Mouse (Mus musculus) kidney, embryonic 14.5 days (tissue): ENCODE measurements around the gene Atl2. TPM values are rescaled to one million over a fixed set of nuclear protein-coding genes. Genes with fewer than 3 reads are reported as not detected.

Source experiments
- ATAC-seq: fragments of 200-750 bp; cut with Nextera tagmentation; 2 replicates; pipeline ENCODE4 v1.8.0; 2017; ENCODE audit warnings: moderate number of reproducible peaks, mild to moderate bottlenecking, moderate TSS enrichment, moderate library complexity; ENCODE audit not compliant: low FRiP score, low TSS enrichment
- H3K27ac ChIP-seq: fragments of 300-500 bp; sonication (generic); 2 replicates; pipeline ENCODE4 v1.5.1; 2014; ENCODE audit warnings: low read depth, mild to moderate bottlenecking, low read length, moderate library complexity, mixed read lengths
- H3K27me3 ChIP-seq: fragments of 300-500 bp; sonication (generic); 2 replicates; pipeline ENCODE4 v1.6.1; 2014; ENCODE audit warnings: mild to moderate bottlenecking, low read length; ENCODE audit not compliant: control insufficient read depth, insufficient read depth
- H3K36me3 ChIP-seq: fragments of 300-500 bp; sonication (generic); 2 replicates; pipeline ENCODE4 v1.6.1; 2014; ENCODE audit warnings: low read length, mixed read lengths; ENCODE audit not compliant: control insufficient read depth, insufficient read depth
- H3K4me1 ChIP-seq: fragments of 300-500 bp; sonication (generic); 2 replicates; pipeline ENCODE4 v1.6.1; 2014; ENCODE audit warnings: low read length, mixed read lengths; ENCODE audit not compliant: control insufficient read depth, insufficient read depth
- H3K4me2 ChIP-seq: fragments of 300-500 bp; sonication (generic); replicated peaks from 2 replicates; pipeline ENCODE4 v1.6.1; 2014; ENCODE audit warnings: low read depth, mild to moderate bottlenecking, low read length
- H3K4me3 ChIP-seq: fragments of 300-500 bp; sonication (generic); 2 replicates; pipeline ENCODE4 v1.5.1; 2014; ENCODE audit warnings: mild to moderate bottlenecking, low read length
- H3K9ac ChIP-seq: fragments of 300-500 bp; sonication (generic); 2 replicates; pipeline ENCODE4 v1.6.1; 2014; ENCODE audit warnings: low read depth, mild to moderate bottlenecking, low read length, moderate library complexity
- H3K9me3 ChIP-seq: fragments of 300-500 bp; sonication (generic); 2 replicates; pipeline ENCODE4 v1.6.1; 2016; ENCODE audit warnings: low read length; ENCODE audit not compliant: control insufficient read depth
- WGBS: fragments of 180-500 bp; shearing (Covaris S2); extraction: QIAGEN DNeasy Blood & Tissue Kit; methylation state at CpG from one replicate; pipeline ENCODE4 v1.1.7; 2014; 5-methylcytosine and 5-hydroxymethylcytosine counted together
- polyA plus RNA-seq: library from polyadenylated mRNA; unstranded; fragments of >200 nt; fragmentation: Nextera tagmentation; extraction: Ambion mirVana; gene quantifications from 2 replicates; pipeline ENCODE4 v1.2.1, GENCODE M21; 2014

Gene Atl2
- polyA plus RNA-seq, 1 experiment from 2014 or later = 41.8 TPM

DNA sequence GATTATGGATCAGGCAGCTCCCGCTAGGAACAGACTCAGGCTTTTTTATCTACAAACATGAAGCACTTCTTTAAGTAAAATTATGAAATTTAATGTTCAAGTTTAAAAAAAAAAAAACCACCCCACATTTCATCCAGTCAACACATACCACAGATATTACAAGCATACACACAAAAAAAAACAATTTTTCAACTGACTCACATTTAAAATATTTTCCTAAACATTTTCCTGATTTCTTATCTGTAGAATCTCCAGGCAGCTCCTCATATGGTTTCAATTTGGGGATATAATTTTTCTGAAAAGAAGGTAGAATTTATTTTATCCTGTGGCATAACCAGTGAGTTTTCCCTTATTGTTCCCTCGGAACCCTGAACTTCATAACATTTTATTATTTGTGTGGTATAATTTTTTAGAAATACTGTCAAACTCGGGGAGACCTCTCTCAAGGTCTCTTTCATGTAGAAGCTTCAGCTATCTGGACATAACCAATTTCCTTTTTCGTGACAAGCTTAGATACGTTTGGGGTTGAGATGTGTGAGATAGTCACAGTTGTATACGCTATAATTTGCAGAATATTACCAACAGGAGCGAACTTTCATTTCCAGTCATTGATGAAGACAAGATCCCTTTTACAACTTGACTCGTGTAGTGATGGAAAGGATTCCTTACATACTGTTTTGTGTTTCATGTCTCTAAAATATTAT lies 11.0 kb upstream of the Atl2 start:
- Histone ChIP-seq H3K27me3 (no peaks in the 10 kb centered on the region), H3K9ac (no peak overlapping the region), H3K4me1 (no peaks in the 10 kb centered on the region), H3K9me3 (no peaks in the 10 kb centered on the region), H3K27ac (no peak overlapping the region), H3K4me2 (no peak overlapping the region), H3K36me3 (no peaks in the 10 kb centered on the region), H3K4me3 (no peak overlapping the region)
- ATAC-seq = no peak
- 89% methylated on average over 8 of the region's 8 CpGs for WGBS

- Histone ChIP-seq H3K4me3 (no peak overlapping the region), H3K27me3 (no peaks in the 10 kb centered on the region), H3K9me3 (no peaks in the 10 kb centered on the region), H3K27ac (no peak overlapping the region), H3K4me2 (no peak overlapping the region), H3K36me3 (no peaks in the 10 kb centered on the region), H3K4me1 (no peaks in the 10 kb centered on the region), H3K9ac (no peak overlapping the region)
- ATAC-seq = no peak
- 86% methylated on average over 4 of the region's 4 CpGs for WGBS
Measured at GRCm38 (mm10) chr17:79904593-79904992, 8.7 kb upstream of the Atl2 start.

GRCm38 (mm10) chr17:79901207-79901606 lies 5.3 kb upstream of the Atl2 start:
- ATAC-seq = no peak
- 27% methylated on average over 6 of the region's 6 CpGs for WGBS
- no peaks in the 10 kb centered on the region for H3K4me1 ChIP-seq
- no peaks in the 10 kb centered on the region for H3K9me3 ChIP-seq
- no peak overlapping the region for H3K4me2 ChIP-seq
- H3K4me3 ChIP-seq = no peak overlapping the region
- no peak overlapping the region; the same call in 1 of the 2 replicates for H3K9ac ChIP-seq
- no peaks in the 10 kb centered on the region for H3K36me3 ChIP-seq
- peaks cover 4% of the 10 kb centered on the region; the same call in 1 of the 2 replicates for H3K27me3 ChIP-seq
- H3K27ac ChIP-seq = no peak overlapping the region

DNA sequence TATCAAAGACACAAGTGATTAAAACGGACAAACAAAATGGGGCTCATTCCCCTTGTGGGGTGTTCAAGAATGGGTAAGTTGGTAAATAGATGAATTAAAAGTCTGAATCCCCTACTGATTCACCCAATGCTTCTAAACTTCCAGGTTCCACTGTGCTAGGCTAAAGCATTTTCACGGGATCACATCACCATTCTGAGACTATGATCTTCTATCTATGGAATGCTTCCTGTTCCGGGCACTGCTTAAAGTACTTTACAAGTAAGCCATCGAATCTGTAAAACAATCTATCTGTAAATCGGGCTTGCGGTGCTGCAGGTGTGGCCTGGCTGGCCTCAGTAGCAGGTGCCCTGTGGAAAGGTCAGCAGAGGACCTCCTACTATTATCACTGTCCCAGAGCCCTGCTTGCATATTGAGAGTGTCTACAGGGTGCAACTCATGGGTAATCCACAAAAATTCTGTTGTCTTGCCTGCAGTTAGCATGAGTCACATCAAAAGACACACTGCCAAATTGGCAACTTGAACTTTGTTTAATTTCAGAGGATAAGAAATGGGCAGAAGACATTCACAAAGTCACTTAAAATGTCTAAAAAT lies 2.3 kb upstream of the Atl2 start:
- ATAC-seq = no peak
- H3K27ac ChIP-seq = no peak overlapping the region
- peaks cover 4% of the 10 kb centered on the region; the same call in 1 of the 2 replicates for H3K27me3 ChIP-seq
- 75% methylated on average over 6 of the region's 6 CpGs for whole genome bisulfite sequencing
- no peaks in the 10 kb centered on the region for H3K9me3 ChIP-seq
- no peaks in the 10 kb centered on the region for H3K36me3 ChIP-seq
- H3K4me2 ChIP-seq = no peak overlapping the region
- peaks cover 12% of the 10 kb centered on the region for H3K4me1 ChIP-seq
- H3K9ac ChIP-seq = no peak overlapping the region
- H3K4me3 ChIP-seq = no peak overlapping the region

GRCm38 (mm10) chr17:79897666-79898065 lies 1.7 kb upstream of the Atl2 start:
- Histone ChIP-seq H3K9ac (no peak overlapping the region), H3K27ac (no peak overlapping the region), H3K27me3 (peaks cover 4% of the 10 kb centered on the region; the same call in 1 of the 2 replicates), H3K9me3 (no peaks in the 10 kb centered on the region), H3K4me2 (no peak overlapping the region), H3K36me3 (no peaks in the 10 kb centered on the region), H3K4me1 (peaks cover 15% of the 10 kb centered on the region), H3K4me3 (no peak overlapping the region)
- 79% methylated on average over 3 of the region's 3 CpGs for WGBS
- no peak for ATAC-seq

DNA sequence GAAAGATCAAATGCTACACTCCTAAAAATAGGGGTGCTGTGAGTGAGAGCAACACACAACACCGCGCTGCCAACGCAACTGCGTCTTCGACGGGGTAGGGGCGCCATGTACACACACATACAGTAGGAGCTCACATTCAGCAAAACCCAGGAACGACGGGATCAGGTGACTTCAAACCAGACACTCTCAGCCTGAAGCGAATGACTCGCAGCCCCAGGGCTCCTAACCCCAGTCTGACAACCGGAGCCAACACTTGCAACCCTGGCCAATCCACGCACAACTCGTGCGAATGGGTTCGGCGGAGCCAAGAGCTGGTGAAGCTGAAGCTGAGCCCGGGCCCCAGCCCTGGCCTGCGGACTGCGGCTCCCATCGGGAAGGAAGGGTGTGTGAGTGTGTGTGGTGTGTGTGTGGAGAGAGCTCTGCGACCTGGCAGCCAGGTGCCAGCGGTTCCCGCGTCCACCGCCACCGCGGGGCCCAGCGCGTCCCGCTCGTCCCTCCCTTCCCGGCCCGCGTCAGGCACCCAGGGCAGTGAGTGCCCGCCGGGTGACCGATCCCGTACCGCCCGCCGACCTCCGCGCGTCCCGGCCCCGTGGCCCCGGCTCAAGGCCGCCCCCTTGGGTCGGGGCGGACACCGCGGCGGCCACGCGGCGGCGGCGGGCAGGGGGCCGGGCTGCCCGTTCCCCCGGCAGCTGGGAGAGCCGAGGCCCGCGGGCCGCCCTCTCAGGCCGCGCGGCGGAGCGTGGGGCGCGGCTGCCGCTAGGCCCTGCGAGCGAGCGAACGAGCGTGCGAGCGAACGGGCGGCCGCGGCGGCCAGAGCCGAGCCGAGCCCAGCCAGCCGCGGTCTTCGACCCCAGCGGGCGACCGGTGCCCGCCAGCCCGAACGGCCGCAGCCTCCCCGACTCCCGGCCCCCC lies 696 bp downstream of the Atl2 start:
- ATAC-seq = peak; percentile 76
- peak overlapping the region; percentile 96 for H3K27ac ChIP-seq
- no peaks in the 10 kb centered on the region for H3K36me3 ChIP-seq
- H3K9me3 ChIP-seq = no peaks in the 10 kb centered on the region
- under 1% methylated on average over 69 of the region's 100 CpGs for WGBS
- H3K4me1 ChIP-seq = peaks cover 21% of the 10 kb centered on the region
- H3K9ac ChIP-seq = peak overlapping the region; percentile 98
- H3K4me3 ChIP-seq = peak overlapping the region; percentile 94
- H3K4me2 ChIP-seq = peak overlapping the region; percentile 89
- peaks cover 4% of the 10 kb centered on the region; the same call in 1 of the 2 replicates for H3K27me3 ChIP-seq

DNA sequence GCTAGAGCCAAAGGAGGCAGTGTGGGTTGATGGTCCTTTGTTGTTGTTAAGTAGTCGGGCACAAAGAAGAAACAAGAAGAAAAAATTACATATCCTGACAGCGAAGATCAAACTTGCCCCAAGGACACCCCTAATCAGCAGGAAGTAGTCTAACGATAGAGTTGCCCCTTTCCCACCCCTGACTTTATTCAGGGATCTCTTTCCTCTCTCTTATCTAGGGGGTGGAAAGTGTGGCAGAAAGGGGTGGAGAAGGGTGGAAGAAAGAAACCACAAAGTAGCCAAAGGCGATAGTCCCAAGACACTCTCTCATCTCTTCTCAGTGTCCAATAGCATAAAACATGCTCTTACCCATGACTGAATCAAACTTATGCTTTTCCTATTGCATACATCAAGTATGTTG lies 1.9 kb downstream of the Atl2 start:
- Histone ChIP-seq H3K27ac (no peak overlapping the region), H3K36me3 (no peaks in the 10 kb centered on the region), H3K9ac (peak overlapping the region; percentile 23; the same call in 1 of the 2 replicates), H3K27me3 (peaks cover 4% of the 10 kb centered on the region; the same call in 1 of the 2 replicates), H3K4me3 (peak overlapping the region; percentile 94), H3K9me3 (no peaks in the 10 kb centered on the region), H3K4me1 (peaks cover 21% of the 10 kb centered on the region), H3K4me2 (peak overlapping the region; percentile 89)
- ATAC-seq = no peak
- 54% methylated on average over 4 of the region's 4 CpGs for WGBS

- Histone ChIP-seq H3K4me2 (no peak overlapping the region), H3K36me3 (no peaks in the 10 kb centered on the region), H3K9ac (no peak overlapping the region), H3K4me1 (peaks cover 25% of the 10 kb centered on the region), H3K27ac (no peak overlapping the region), H3K9me3 (no peaks in the 10 kb centered on the region), H3K27me3 (peaks cover 4% of the 10 kb centered on the region; the same call in 1 of the 2 replicates), H3K4me3 (no peak overlapping the region)
- ATAC-seq = no peak
- 21% methylated on average over 7 of the region's 7 CpGs for WGBS
Measured at GRCm38 (mm10) chr17:79891944-79892343, 4.0 kb downstream of the Atl2 start.
